Mouse (Mus musculus): ENCODE measurements around the gene Tmem80.

Tmem80 gene

GRCm38 (mm10) chr7:141327469-141328372 lies at the start of gene Tmem80, which contains the start of gene Deaf1:
Gene Tmem80, plus strand, starts transcription at chr7:141327739.
Gene Deaf1, minus strand, starts transcription at chr7:141327690.
- DNase-seq (ENCODE audit: low read depth, low spot score): peak; percentile 96

DNA sequence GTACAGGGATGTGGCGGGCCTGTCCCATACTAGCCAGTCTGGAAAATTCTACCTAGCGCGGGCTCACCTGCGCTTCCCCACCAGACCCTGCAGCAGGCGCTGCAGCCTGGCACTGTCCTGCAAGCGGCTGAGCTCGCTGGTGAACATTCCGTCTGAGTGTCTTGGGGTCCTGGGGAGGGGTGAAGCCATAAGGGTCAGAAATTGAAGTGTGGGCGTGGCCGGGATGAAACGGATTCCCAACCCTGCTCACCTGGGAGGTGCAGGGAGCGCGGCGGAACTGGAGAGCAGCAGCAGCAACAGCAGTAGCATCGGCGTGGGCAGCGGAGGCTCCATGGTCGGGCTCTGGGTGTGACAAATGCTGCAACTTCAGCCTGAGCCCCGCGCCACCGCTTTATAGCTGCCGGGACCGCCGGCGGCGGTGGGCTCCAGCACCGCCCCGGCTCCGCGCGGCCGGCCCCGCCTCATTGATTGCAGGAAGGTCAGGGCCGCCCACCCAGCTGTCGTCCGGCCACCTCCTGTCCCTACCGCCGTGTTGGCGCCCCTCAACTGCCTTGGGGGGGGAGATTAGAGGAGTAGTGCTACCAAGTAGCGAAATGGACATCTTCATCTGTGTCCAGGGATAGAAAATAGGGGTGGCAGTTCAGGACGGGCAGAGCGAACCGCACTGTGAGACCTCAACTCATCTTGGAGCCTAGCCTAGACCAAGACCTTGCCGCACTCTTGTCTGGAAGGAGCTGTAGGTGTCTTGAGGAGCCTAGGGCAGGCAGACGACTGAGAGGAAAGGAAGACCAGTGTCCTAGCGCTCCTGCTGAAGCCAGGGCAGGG lies 48.6 kb upstream of the Tmem80 start, which contains the start of gene Sct:
Gene Sct, minus strand, starts transcription at position 368 of the 825 bp plus-strand sequence.
- DNase-seq (ENCODE audit: low read depth, low spot score): no peak

GRCm38 (mm10) chr7:141281442-141281841 lies 46.1 kb upstream of the Tmem80 start:
- DNase-seq (ENCODE audit: low read depth, low spot score): no peak

GRCm38 (mm10) chr7:141282756-141283155 lies 44.8 kb upstream of the Tmem80 start:
- no peak for DNase-seq (ENCODE audit: low read depth, low spot score)

GRCm38 (mm10) chr7:141288042-141288441 lies 39.5 kb upstream of the Tmem80 start:
- no peak for DNase-seq (ENCODE audit: low read depth, low spot score)

DNA sequence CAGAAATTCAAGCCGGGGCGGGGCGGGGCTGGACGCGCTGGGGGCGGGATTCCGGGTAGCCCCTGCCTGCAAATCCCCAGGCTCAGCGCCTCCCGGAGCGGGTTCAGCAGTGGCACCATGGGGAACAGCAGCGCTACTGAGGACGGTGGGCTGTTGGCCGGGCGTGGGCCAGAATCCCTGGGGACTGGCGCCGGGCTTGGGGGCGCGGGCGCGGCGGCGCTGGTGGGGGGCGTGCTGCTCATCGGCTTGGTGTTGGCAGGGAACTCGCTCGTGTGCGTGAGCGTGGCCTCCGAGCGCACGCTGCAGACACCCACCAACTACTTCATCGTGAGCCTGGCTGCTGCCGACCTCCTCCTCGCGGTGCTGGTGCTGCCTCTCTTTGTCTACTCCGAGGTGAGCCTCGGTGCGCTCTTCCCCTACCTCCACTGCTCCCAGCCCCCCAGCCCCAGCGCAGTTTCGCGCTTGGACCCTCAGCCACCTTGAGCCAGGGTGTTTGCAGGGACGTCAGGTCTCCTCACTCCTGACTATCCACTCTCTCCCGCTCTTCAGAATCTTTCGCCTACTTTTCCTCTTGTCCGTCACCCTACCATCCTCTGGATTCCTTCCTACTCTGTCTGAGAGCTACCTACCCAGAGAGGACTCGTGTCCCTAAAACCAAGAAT lies 35.5 kb upstream of the Tmem80 start, which contains the start of gene Drd4:
Gene Drd4, plus strand, starts transcription at position 86 of the 662 bp plus-strand sequence.
- DNase-seq (ENCODE audit: low read depth, low spot score): no peak

- no peak for DNase-seq (ENCODE audit: low read depth, low spot score)
Observed at GRCm38 (mm10) chr7:141292583-141293388, 34.8 kb upstream of the Tmem80 start.

- no peak for DNase-seq (ENCODE audit: low read depth, low spot score)
Observed at GRCm38 (mm10) chr7:141293852-141294471, 33.6 kb upstream of the Tmem80 start.

- DNase-seq (ENCODE audit: low read depth, low spot score): no peak
Observed at GRCm38 (mm10) chr7:141294479-141294878, 33.1 kb upstream of the Tmem80 start.

- no peak for DNase-seq (ENCODE audit: low read depth, low spot score)
Observed at GRCm38 (mm10) chr7:141297926-141298650, 29.5 kb upstream of the Tmem80 start.

DNA sequence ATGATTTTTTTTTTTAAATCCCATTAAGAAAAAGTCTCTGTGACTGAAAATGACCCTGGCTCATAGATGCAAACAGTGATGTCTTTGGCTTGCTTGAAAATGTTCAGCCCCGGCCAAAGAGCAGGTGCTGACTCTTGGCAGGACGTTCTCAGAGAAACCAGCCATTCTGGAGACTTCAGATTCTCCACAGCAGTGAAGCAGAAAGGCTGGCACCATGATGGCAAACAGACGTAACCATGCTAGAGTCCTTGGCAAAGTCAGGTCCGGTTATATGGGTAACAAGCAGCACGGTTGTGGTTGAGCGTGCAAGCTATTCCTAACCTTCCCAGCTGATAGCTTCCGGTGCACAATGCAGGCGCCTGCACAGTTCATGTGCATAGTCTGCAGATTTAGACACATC lies 28.4 kb upstream of the Tmem80 start:
- DNase-seq (ENCODE audit: low read depth, low spot score): no peak

GRCm38 (mm10) chr7:141301386-141301785 lies 26.2 kb upstream of the Tmem80 start:
- no peak for DNase-seq (ENCODE audit: low read depth, low spot score)

DNA sequence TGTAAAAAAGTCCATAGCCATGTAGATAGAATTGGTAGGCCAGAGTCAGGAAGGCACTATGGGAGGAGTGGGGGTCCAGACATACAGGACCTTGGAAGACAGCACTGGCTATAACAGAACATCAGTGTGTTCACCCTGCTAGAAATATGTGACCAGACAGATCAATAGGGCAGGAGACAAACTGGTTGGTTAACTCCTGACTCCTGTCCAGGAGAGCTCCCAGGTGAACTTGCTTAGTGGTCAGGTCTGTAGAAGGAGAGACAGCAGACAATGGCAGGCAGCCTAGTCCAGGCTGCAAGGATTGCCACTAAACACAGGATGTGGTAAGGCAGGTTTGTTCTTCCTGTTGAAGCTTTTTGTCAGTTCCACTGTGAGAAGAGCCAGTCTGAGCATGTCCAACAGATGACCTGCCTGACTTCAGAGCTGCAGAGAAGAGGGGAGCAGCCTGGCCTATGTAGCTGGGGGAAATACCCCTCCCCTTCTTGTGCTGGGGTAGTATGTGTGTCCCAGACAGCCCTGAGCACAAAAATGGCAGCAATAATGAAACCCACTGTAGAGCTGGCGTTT lies 24.8 kb upstream of the Tmem80 start:
- DNase-seq (ENCODE audit: low read depth, low spot score): no peak

GRCm38 (mm10) chr7:141304537-141304936 lies 23.0 kb upstream of the Tmem80 start:
- DNase-seq (ENCODE audit: low read depth, low spot score): no peak

GRCm38 (mm10) chr7:141314416-141314815 lies 13.1 kb upstream of the Tmem80 start:
- no peak for DNase-seq (ENCODE audit: low read depth, low spot score)

GRCm38 (mm10) chr7:141315076-141315475 lies 12.5 kb upstream of the Tmem80 start:
- DNase-seq (ENCODE audit: low read depth, low spot score): no peak

DNA sequence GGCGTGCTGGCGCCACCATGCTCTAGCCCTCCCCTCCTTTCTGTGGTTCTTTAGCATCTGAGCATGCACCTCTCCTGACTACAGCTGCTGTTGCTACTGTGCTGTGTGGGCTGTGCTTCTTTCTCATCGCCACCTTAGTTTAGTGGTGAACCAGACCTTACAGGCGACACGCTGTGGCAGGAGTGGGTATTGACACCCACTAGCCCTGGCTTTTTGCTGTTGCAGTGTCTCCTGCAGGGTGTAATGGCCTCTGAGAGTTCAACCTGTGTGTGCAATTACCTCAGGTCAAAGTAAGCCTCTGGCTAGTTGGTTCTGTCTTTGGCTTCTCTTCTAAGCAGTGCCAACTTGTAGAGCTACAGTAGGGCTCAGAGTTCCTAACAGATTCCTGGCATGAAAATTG lies 11.6 kb upstream of the Tmem80 start:
- no peak for DNase-seq (ENCODE audit: low read depth, low spot score)

DNA sequence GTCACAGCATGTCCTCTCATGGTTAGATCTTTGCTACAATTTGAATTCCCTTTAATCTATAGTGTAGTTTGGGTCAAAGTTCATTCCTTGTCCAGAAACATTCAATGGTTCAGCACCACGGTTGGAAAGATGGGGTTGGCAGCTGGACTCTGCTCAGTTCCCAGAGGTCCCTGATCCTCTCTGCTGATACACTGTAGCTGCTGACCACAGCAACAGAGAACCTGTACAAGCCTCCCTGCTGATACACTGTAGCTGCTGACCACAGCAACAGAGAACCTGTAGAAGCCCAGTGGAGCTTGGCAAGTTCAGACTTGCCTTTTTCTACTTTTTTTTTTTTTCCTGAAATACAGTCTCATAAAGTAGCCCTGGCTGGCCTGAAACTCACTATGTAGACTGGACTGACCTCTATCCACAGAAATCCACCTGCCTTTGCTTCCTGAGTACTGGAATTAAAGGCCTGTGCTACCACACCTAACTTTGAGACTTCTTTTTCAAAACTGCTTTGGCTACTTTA lies 9.9 kb upstream of the Tmem80 start:
- no peak for DNase-seq (ENCODE audit: low read depth, low spot score)

- DNase-seq (ENCODE audit: low read depth, low spot score): no peak
Observed at GRCm38 (mm10) chr7:141319446-141319845, 8.1 kb upstream of the Tmem80 start.

All from retina, postnatal 7 days (tissue).